Mouse (Mus musculus): ENCODE measurements around the gene Mecom. TPM values are rescaled to one million over a fixed set of nuclear protein-coding genes. Genes with fewer than 3 reads are reported as not detected.

Mecom gene
- polyA plus RNA-seq, 1 experiment from 2014 or later: 26.9 TPM

DNA sequence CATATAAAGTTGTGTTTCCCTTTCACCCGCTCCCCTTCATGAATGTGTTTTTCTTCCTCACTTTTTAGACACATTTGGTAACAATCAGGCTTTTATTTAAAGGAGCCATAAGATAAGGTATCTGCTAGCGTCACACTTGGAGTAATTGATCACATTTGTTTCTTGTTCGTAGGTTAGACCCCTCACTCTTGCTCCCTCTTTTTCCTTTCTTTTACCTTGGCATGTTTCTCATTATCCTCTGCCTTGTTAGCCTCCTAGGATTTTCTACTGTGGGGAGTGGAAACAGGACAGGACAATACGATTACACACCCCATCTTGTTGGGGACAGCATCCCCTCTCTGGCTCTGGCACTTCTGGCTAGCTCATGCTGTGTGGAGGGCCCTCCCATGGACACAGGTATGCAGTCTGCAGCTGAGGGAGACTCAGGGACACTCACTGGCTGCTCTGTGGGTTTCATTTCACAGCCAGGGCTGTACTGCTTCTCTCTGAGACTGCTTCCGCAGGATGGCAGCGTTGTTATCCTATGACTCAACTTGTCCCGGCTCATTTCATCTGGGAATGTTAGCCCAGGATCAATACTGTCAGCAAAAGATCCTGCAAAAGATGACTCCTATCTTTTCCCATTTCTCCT lies 334.2 kb downstream of the Mecom start:
- WGBS: 27% methylated on average over 7 of the region's 7 CpGs
- Histone ChIP-seq H3K9me3 (no peaks in the 10 kb centered on the region), H3K36me3 (replicated peaks) (no peaks in the 10 kb centered on the region), H3K4me3 (no peak overlapping the region), H3K4me1 (peaks cover 60% of the 10 kb centered on the region), H3K27ac (peak overlapping the region; percentile 78), H3K27me3 (ENCODE audit: poor library complexity, severe bottlenecking) (peaks cover 52% of the 10 kb centered on the region)
- no peak for DNase-seq (ENCODE audit: extremely low spot score, low spot score)

DNA sequence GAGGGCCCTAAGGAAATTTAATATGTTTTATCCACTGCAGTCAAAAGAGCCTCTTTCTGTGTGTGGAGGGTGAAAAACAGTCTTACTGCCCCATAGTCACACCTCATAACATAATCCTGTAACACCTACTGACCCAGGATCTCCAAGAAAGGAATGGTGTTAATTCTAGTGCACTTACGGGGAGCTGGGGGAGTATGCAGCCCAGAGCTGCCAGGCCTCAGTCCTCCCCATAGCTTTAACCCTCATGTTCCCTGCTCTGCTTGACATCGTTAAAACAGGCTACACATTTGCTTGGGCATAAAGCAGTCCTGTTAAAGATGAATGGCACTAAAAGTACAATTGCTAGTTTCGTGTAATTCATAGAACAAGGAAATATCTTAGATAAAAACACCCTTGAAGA lies 335.0 kb downstream of the Mecom start:
- H3K27ac ChIP-seq: peak overlapping the region; percentile 78; the same call in 1 of the 2 replicates
- DNase-seq (ENCODE audit: extremely low spot score, low spot score): no peak
- H3K9me3 ChIP-seq: no peaks in the 10 kb centered on the region
- H3K36me3 ChIP-seq (replicated peaks): no peaks in the 10 kb centered on the region
- peaks cover 57% of the 10 kb centered on the region for H3K4me1 ChIP-seq
- H3K27me3 ChIP-seq (ENCODE audit: poor library complexity, severe bottlenecking): peaks cover 45% of the 10 kb centered on the region
- WGBS: 38% methylated on average over 3 of the region's 3 CpGs
- no peak overlapping the region for H3K4me3 ChIP-seq

DNA sequence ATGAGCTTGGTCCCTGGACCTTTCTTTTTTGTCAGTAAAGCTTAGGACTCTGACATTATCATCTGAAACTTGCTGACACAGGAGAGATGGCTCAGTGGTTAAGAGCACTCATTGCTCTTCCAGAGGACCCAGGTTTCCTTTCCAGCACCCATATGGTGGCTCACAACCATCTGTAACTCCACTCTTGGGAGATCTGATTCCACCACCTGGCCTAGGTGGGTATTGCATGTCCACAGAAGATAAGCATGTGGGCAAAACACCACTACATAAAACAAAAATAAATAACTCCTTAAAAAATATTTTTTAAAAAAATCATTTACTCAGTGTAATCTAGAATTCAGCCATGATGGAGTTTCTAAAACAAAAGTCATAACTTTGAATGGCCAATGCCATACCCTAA lies 338.7 kb downstream of the Mecom start:
- peaks cover 22% of the 10 kb centered on the region; the same call in 1 of the 2 replicates for H3K27me3 ChIP-seq (ENCODE audit: poor library complexity, severe bottlenecking)
- peaks cover 39% of the 10 kb centered on the region for H3K4me1 ChIP-seq
- no peaks in the 10 kb centered on the region for H3K9me3 ChIP-seq
- H3K27ac ChIP-seq: no peak overlapping the region
- no peak for DNase-seq (ENCODE audit: extremely low spot score, low spot score)
- no peak overlapping the region for H3K4me3 ChIP-seq
- H3K36me3 ChIP-seq (replicated peaks): no peaks in the 10 kb centered on the region

DNA sequence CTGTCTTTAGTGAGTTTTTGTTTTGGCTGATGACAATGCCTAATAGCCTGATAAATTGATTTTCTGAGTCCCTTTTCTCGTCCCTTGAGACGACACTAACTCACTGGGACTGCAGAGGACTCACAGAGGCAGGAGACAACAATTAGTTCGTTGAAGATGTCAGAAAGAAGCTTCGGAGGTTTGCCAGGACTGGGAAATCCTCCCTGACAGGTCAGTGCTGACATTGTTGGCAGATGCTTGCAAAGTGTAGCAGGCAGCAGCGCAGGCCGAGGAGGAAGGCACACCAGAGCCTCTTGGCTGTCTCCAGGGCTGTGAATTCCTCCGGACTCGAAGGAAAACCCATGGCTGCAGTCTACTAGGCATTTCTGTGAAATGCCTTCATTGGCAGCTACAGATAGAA lies 339.9 kb downstream of the Mecom start:
- peaks cover 13% of the 10 kb centered on the region; the same call in 1 of the 2 replicates for H3K27me3 ChIP-seq (ENCODE audit: poor library complexity, severe bottlenecking)
- peaks cover 30% of the 10 kb centered on the region for H3K4me1 ChIP-seq
- DNase-seq (ENCODE audit: extremely low spot score, low spot score): no peak
- WGBS: 48% methylated on average over 8 of the region's 8 CpGs
- H3K4me3 ChIP-seq: no peak overlapping the region
- no peaks in the 10 kb centered on the region for H3K36me3 ChIP-seq (replicated peaks)
- H3K9me3 ChIP-seq: no peaks in the 10 kb centered on the region
- peak overlapping the region; percentile 63; the same call in 1 of the 2 replicates for H3K27ac ChIP-seq

DNA sequence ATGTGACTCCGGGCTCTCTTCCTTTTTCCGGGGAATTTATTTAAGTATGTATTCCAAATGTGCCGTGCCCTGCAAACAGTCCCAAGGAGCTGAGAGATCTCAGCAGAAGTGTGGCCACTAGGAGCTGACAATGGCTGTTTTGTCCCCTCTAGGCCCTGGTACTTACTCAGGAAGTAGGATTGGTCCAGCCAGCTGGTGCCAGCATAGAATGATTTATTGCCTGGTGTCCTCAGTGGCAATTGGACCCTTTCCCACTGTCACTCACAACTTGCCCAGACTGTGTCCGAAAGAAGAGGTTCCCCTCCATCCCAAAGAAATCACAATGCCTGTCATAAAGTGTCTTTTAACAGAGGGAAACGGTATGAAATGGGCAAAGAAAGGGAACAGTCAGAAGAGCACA lies 340.4 kb downstream of the Mecom start:
- WGBS: 71% methylated on average over 5 of the region's 5 CpGs
- H3K4me1 ChIP-seq: peaks cover 25% of the 10 kb centered on the region
- H3K27ac ChIP-seq: peak overlapping the region; percentile 15; the same call in 1 of the 2 replicates
- H3K36me3 ChIP-seq (replicated peaks): no peaks in the 10 kb centered on the region
- H3K4me3 ChIP-seq: no peak overlapping the region
- no peak for DNase-seq (ENCODE audit: extremely low spot score, low spot score)
- H3K27me3 ChIP-seq (ENCODE audit: poor library complexity, severe bottlenecking): peaks cover 8% of the 10 kb centered on the region; the same call in 1 of the 2 replicates
- no peaks in the 10 kb centered on the region for H3K9me3 ChIP-seq

DNA sequence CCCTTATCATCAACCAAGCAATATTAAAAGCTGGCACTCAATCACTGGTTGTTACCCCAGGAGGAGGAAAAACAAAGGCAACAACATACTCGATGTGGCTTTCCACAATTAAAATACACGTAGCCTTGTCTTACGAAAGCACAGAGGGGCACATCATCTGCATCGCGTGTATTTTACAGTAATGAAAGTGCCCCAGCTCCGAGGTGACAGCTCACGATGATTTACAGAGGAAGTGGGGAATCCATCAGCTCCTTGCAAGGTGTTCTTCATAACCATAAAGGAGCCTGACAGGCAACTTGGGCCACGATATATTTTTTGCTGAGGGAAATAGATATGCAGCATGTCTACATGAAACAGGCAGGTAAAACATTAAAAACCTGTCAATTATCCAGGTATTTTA lies 341.7 kb downstream of the Mecom start:
- no peak overlapping the region for H3K27ac ChIP-seq
- WGBS: 93% methylated on average over 8 of the region's 8 CpGs
- 0 out of 2 replicates have a peak, but pooled peaks cover 7% of the 10 kb centered on the region for H3K27me3 ChIP-seq (ENCODE audit: poor library complexity, severe bottlenecking)
- peaks cover 20% of the 10 kb centered on the region for H3K4me1 ChIP-seq
- H3K9me3 ChIP-seq: no peaks in the 10 kb centered on the region
- no peak for DNase-seq (ENCODE audit: extremely low spot score, low spot score)
- no peak overlapping the region for H3K4me3 ChIP-seq
- H3K36me3 ChIP-seq (replicated peaks): no peaks in the 10 kb centered on the region

DNA sequence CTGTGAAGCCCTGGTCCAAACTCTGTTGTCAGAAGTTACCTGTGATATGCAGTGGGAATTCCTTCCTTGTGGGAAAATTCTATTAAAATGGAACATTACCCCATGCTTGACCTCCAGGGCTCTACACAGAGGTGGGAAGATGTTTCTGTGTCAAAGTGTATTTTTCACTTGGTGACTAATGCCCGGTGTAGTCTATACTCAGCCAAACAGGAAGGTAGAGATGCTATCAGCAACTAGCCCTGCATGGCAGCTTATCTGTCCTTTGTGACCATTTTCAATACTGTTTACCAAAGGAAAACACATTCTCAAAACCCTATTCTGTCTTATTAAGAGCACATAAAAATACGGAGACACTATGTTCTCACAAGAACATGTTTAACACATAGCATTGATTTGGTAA lies 344.0 kb downstream of the Mecom start:
- no peaks in the 10 kb centered on the region for H3K36me3 ChIP-seq (replicated peaks)
- H3K4me3 ChIP-seq: no peak overlapping the region
- H3K27ac ChIP-seq: no peak overlapping the region
- DNase-seq (ENCODE audit: extremely low spot score, low spot score): no peak
- WGBS: 91% methylated on average over 2 of the region's 2 CpGs
- H3K27me3 ChIP-seq (ENCODE audit: poor library complexity, severe bottlenecking): no peaks in the 10 kb centered on the region
- peaks cover 16% of the 10 kb centered on the region for H3K4me1 ChIP-seq
- H3K9me3 ChIP-seq: no peaks in the 10 kb centered on the region

DNA sequence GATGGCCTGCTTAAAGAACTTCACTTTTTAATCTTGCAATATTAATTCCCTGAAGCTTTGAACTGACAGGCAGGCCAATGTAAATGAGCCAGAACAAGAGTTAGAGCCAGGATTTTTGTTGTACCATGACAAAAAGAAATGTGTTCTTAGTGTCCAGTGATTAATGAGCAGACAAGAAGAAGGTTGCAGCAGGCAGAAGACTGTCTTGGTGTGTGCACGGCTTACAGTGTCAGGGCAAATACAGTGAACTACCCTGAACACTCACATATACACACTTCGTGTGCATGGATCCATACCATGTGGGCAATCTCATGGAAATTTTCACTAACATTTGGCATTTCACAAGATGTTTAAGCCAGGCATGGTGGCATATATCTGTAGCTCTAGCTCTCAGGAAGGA lies 349.0 kb downstream of the Mecom start:
- WGBS: 92% methylated on average over 2 of the region's 2 CpGs
- H3K27me3 ChIP-seq (ENCODE audit: poor library complexity, severe bottlenecking): no peaks in the 10 kb centered on the region
- H3K4me3 ChIP-seq: no peak overlapping the region
- DNase-seq (ENCODE audit: extremely low spot score, low spot score): no peak
- H3K9me3 ChIP-seq: no peaks in the 10 kb centered on the region
- H3K36me3 ChIP-seq (replicated peaks): no peaks in the 10 kb centered on the region
- H3K27ac ChIP-seq: no peak overlapping the region
- H3K4me1 ChIP-seq: 0 out of 2 replicates have a peak, but pooled peaks cover 3% of the 10 kb centered on the region

DNA sequence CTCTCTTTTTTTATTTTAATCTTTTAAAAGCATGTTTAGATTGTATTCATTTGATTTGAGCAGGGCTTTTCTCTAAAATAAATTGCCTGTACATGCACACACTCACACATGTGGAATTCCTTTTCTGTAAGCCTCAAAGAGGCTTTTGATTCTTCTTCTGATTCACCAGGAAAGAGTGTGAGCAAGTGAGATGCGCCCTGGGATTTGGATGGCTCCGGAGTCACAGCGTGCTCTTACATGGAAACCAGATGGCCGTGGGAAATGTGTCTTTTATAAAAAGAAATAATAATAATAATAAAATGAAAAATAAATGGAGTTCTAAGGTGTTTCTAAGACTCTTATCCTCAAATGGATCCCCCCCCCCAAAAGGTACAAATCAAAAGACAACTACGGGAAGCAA lies 349.6 kb downstream of the Mecom start:
- no peak overlapping the region for H3K4me3 ChIP-seq
- H3K36me3 ChIP-seq (replicated peaks): no peaks in the 10 kb centered on the region
- H3K9me3 ChIP-seq: no peaks in the 10 kb centered on the region
- 86% methylated on average over 5 of the region's 5 CpGs for WGBS
- DNase-seq (ENCODE audit: extremely low spot score, low spot score): no peak
- no peak overlapping the region for H3K27ac ChIP-seq
- no peaks in the 10 kb centered on the region for H3K27me3 ChIP-seq (ENCODE audit: poor library complexity, severe bottlenecking)
- H3K4me1 ChIP-seq: 0 out of 2 replicates have a peak, but pooled peaks cover under 1% of the 10 kb centered on the region

DNA sequence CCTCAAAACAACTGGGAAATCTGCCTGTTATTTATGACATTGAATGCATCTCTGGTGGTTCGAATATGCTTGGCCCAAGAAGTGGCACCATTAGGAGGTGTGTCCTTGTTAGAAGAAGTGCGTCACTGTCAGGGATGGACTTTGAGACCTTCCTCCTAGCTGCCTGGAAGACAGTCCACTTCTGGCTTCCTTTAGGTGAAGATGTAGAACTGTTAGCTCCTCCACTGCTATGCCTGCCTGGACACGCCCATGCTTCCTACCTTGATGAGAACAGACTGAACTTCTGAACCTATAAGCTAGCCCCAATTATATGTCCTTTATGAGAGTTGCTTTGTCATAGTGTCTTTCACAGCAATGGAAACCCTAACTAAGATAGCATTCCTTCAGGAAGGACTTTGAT lies 352.6 kb downstream of the Mecom start:
- Histone ChIP-seq H3K4me3 (no peak overlapping the region), H3K27ac (no peak overlapping the region), H3K36me3 (replicated peaks) (no peaks in the 10 kb centered on the region), H3K27me3 (ENCODE audit: poor library complexity, severe bottlenecking) (no peaks in the 10 kb centered on the region), H3K9me3 (no peaks in the 10 kb centered on the region), H3K4me1 (peaks cover 8% of the 10 kb centered on the region)
- WGBS: 91% methylated on average over 3 of the region's 3 CpGs
- no peak for DNase-seq (ENCODE audit: extremely low spot score, low spot score)

DNA sequence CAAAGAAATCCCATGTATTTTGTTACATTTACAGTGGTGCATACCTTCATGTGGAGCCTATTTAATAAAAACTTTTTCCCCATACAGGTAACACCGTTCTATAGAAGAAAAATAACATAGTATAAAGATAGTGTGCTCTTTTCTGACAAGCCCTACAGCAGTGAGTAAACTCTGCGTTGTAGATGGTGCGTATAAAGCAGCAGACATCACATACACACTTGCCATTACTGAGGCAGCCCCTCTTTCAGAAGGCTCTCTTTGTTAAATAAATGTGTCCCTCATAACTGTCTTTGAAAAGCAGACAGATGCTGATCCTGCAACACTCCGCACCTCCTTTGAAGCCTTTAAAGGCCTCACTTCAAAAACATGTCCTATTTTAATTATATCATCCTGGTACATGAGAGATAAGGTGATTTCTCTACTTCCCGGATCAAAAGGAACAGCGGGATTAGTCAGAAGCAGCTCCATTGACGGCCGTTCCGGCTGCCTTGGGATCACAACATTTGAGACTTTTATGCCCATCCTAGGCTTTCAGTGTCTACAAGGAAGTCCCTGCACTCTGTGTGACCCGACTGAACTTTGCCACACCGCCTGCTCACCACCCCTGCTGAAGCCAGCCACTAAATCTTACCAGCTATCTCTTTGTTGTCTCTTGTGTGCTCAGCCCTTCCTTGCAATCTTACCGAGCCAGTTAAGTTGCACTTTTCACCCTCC lies 355.4 kb downstream of the Mecom start:
- no peaks in the 10 kb centered on the region for H3K27me3 ChIP-seq (ENCODE audit: poor library complexity, severe bottlenecking)
- peak overlapping the region; percentile 44; the same call in 1 of the 2 replicates for H3K27ac ChIP-seq
- H3K4me3 ChIP-seq: no peak overlapping the region
- no peaks in the 10 kb centered on the region for H3K36me3 ChIP-seq (replicated peaks)
- no peak for DNase-seq (ENCODE audit: extremely low spot score, low spot score)
- H3K4me1 ChIP-seq: peaks cover 14% of the 10 kb centered on the region
- WGBS: 49% methylated on average over 12 of the region's 12 CpGs
- H3K9me3 ChIP-seq: no peaks in the 10 kb centered on the region

DNA sequence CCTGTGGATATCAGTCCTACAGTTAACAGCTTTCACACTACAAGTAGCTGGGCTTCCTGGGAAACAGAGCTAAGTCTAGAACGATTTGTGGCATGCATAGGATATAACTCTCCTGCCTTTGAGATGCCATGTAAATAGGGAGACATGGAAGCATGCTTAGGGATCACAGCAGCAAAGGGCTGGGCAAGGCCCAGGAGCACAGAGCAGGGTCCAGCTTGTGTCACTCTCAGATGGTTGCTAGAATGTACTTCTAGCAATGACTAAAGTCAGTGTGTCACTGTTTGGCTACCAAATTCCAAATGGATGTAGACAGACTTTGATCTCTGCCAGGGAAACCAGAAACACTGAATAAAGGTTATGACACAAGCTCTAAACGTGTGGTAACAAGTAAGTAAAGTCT lies 358.5 kb downstream of the Mecom start:
- no peak for DNase-seq (ENCODE audit: extremely low spot score, low spot score)
- Histone ChIP-seq H3K4me1 (peaks cover 14% of the 10 kb centered on the region), H3K4me3 (no peak overlapping the region), H3K9me3 (no peaks in the 10 kb centered on the region), H3K27me3 (ENCODE audit: poor library complexity, severe bottlenecking) (no peaks in the 10 kb centered on the region), H3K36me3 (replicated peaks) (no peaks in the 10 kb centered on the region), H3K27ac (no peak overlapping the region)
- 82% methylated on average over 2 of the region's 2 CpGs for WGBS

DNA sequence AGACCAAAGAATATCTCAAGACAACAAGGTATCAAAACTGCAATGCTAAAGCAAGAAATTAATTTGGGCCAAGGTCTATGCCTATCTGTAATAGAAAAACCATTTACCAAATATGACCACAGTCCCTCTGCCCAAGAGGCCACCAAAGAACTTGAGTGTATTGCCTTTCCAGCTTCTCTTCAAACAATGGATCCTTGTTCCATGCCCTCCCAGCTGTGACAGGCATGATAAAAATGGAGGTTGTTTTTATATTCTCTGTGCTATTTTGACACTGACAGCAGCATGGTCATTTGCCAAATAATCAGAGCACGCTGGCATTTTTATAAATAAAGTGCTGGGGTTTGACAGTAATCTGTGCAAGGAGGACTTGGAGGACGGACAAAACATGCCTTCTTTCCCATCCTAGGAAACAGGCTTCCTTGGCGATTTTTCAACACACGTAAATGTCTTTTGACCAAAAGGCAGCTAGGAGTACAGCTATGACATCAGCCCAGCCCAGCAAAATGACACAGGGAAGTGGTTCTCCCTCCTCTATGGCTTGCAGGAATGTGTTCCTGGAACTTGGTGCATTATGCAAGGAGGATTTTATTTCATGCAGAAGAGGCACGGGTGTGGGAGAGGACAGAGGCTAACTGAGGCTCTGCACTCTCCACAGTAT lies 359.9 kb downstream of the Mecom start:
- Histone ChIP-seq H3K4me1 (peaks cover 14% of the 10 kb centered on the region), H3K27me3 (ENCODE audit: poor library complexity, severe bottlenecking) (no peaks in the 10 kb centered on the region)
- 74% methylated on average over 5 of the region's 5 CpGs for WGBS

More for the DNA sequence above, 359.9 kb downstream of the Mecom start:
- DNase-seq (ENCODE audit: extremely low spot score, low spot score): no peak
- Histone ChIP-seq H3K4me3 (no peak overlapping the region), H3K36me3 (replicated peaks) (no peaks in the 10 kb centered on the region), H3K27ac (no peak overlapping the region), H3K9me3 (no peaks in the 10 kb centered on the region)
